Mouse (Mus musculus): ENCODE measurements around the gene Eif3i.

Gene Eif3i

DNA sequence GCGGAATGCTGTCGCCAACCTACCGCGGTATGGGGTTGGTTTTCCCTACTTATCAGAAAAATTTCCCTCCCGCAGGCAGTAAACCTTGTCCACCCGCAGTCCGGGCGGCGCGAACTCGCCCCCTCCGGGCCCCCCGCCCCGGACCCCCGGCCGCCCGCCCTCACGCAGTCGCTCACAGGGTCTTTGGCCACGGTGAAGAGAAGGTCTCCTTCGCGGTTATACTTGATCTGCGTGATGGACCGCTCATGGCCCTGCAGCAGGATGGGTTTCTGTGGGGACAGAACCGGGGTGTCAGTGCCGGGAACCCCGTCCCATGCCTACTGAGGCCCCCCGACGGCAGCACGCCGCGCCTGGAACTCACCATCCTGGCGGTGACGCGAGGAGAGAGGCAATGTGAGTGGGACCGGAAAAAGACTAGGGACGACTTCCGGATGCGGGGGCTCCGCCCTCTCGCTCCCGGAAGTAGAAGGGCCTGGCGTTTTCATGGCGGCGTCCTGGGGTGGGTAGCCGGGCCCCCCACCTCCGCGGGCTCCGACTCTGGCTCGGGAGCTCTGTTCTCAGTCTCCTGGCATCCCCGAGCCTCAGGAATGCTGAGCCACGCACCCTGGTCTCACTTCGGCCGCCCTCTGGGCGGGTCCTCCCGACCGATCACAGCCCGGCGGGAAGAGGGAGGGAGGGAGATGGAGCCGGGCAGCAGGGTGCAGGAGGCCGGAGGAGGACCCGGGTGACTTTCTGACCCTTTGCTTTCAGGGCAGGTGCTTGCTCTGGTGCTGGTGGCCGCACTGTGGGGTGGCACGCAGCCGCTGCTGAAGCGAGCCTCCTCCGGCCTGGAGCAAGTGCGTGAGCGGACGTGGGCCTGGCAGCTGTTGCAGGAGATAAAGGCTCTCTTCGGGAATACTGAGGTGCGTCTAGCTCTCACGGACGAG is at the start of gene Eif3i, which contains the start of gene Tmem234:
TSS of gene Eif3i (minus strand) at position 416 of the 926 bp plus-strand sequence.
TSS of gene Tmem234 (plus strand) at position 436 of the 926 bp plus-strand sequence.
- DNase-seq (ENCODE audit: low read depth, low spot score) = peak; percentile 81

GRCm38 (mm10) chr4:129648656-129649055 is 48.2 kb upstream of the Eif3i start:
- no peak for DNase-seq (ENCODE audit: low read depth, low spot score)

DNA sequence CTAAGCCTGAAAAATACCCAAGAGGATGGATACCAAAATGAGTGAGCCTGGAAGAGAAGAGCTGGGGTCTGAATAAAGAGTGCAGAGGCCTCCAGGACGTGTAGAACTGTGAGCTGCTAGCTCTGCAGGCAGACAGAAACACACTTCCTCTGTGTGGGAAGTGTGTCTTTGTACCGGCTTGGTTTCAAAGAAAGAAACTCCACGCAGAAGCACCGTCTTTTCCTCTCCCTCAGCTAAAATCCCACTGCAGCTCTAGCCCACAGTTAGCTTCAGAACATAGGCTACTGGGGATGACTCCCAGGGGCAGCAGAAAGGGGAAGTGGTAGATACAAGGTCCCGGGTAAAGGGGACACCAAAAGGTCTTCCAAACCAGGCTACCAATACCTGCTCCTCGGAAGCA is 44.8 kb upstream of the Eif3i start:
- no peak for DNase-seq (ENCODE audit: low read depth, low spot score)

GRCm38 (mm10) chr4:129641756-129642155 is 41.3 kb upstream of the Eif3i start:
- DNase-seq (ENCODE audit: low read depth, low spot score) = no peak

- peak; percentile 99 for DNase-seq (ENCODE audit: low read depth, low spot score)
Observed at GRCm38 (mm10) chr4:129640638-129641467, 40.4 kb upstream of the Eif3i start, which contains the start of gene Txlna. Txlna (minus strand) TSS chr4:129641065.

DNA sequence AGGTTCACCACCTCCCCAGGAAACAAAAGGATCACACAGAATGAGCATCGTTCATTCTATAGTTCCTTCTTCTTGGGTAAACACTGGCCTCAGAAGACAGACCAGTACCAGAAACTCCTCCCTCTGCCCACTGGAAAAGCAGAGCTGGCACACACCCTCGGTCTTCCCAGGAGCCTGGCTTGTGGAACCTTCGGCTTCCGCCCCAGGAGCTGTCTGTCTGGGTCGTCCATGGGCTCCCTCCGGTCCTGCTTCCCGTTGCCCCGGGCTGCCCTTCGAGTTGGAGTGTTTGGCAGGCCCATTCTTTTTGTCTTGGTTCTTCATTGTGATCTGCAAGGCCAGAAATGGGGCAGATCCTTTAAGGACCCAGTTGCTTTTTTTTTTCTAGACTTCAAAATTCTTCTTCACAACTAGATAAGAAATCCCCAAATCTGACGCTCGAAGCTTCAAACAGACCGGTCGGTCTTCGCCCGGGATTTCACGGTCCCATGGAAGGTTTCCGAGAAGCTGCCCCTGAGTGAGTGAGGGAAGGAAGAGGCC is 39.7 kb upstream of the Eif3i start:
- no peak for DNase-seq (ENCODE audit: low read depth, low spot score)

DNA sequence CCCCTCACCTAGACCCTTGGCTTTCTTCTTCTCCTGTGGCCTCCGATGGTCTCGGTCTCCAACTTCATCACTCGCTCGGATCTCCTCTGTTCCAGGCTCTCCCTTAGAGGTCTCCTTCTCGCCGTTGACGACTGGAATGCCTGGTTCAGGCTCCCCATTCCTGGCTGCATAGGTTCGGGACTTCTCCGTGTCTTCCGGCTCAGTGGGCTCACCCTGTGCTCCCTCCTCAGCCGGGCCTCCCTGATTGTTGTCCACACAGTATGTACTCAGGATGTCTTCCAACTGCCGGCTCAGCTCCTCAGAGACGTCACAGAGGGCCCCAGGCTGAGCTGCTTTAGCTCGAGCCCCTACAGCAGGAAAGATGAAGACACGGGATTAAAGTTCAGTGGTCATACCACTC is 38.8 kb upstream of the Eif3i start:
- no peak for DNase-seq (ENCODE audit: low read depth, low spot score)

- no peak for DNase-seq (ENCODE audit: low read depth, low spot score)
Observed at GRCm38 (mm10) chr4:129633852-129634251, 33.4 kb upstream of the Eif3i start.

GRCm38 (mm10) chr4:129631867-129632266 is 31.4 kb upstream of the Eif3i start:
- no peak for DNase-seq (ENCODE audit: low read depth, low spot score)

- no peak for DNase-seq (ENCODE audit: low read depth, low spot score)
Observed at GRCm38 (mm10) chr4:129630944-129631343, 30.5 kb upstream of the Eif3i start.

DNA sequence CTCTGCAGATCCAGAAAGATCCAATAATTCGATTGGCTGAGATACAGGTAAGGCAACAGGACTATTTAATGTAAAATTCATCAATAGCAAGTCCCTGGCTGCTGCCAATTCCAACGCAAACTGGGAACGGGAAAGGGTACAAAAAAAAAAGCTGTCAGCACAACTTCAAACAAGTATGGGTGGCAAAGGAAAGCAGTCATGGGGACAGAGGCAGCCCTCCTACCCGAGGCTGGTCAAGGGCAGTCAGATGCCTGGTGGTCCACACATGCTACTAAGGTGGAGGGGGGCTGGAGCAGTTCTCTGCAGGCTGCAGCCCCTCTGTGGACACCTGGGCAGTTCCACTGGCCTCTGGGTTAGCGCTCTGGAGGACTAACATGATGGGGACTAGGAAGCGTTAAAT is 25.6 kb upstream of the Eif3i start:
- DNase-seq (ENCODE audit: low read depth, low spot score) = no peak

- DNase-seq (ENCODE audit: low read depth, low spot score) = no peak
Observed at GRCm38 (mm10) chr4:129625496-129625895, 25.0 kb upstream of the Eif3i start.

- DNase-seq (ENCODE audit: low read depth, low spot score) = no peak
Observed at GRCm38 (mm10) chr4:129625029-129625370, 24.6 kb upstream of the Eif3i start.

GRCm38 (mm10) chr4:129624281-129625028 is 24.0 kb upstream of the Eif3i start:
- DNase-seq (ENCODE audit: low read depth, low spot score) = peak; percentile 80

GRCm38 (mm10) chr4:129623681-129624091 is 23.2 kb upstream of the Eif3i start, which contains the start of gene Ccdc28b:
Ccdc28b (minus strand) TSS chr4:129623947.
- DNase-seq (ENCODE audit: low read depth, low spot score) = no peak

DNA sequence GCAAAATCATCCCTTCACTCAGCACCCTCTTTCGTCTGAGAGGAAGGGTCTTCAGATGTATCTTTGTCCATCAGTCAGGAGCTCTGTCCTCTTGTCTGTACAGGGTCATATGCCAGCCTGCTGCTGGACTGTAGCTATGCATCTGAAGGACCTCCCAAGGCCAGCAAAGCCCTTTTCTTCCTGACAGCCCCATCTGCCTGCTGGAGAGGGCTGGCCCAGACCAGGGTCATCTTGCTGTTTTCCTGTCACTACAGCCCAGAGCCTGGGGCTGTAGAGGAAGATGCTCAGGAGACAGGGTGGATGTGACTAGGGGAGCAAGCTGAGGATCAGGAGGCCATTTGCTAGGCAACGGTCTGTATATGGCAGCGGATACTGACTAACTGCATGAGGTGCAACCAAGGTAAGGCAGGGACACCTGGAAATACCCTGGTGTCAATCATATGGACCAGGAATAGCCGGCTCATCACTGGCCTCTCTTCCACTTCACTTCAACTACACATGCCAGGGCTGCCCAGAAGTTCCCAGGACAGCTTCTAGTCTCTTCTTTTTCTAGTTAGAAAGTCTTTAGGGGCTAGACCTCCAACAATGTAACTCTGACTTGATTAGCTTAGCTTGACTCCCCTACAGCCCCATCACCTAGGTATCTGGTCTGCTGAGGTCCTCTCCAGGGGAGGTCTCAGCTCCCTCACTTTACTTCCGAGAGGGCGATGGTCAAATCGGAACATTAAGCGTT is 22.5 kb upstream of the Eif3i start:
- DNase-seq (ENCODE audit: low read depth, low spot score) = no peak

- DNase-seq (ENCODE audit: low read depth, low spot score) = no peak
Observed at GRCm38 (mm10) chr4:129622120-129622802, 21.8 kb upstream of the Eif3i start.

DNA sequence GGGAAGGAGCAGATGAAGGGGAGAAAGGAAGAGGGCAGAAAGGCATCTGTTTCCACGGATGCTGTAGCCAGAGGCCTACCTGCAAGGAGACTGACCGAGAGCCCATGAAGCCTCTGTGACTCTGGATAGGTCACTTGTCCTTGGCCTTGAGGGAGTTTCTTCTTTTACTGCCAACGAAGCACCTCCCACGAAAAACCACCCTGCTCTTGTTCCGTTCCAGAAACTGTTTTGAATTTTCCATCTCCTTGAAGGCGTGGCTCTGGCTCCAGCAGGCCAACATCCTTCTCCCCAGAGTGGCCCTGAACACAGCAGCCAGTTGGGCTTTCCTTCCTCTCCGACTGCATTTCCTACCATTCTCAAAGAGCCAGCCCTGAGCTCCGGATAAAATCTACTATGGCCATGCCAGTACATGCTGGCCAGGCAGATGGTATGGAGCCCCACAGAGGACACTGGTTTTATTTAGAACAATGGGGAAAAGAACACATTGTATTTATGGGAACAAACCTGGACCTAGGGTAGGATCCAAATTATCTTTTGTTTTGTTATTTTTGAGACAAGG is 20.9 kb upstream of the Eif3i start:
- no peak for DNase-seq (ENCODE audit: low read depth, low spot score)

- DNase-seq (ENCODE audit: low read depth, low spot score) = no peak
Observed at GRCm38 (mm10) chr4:129620419-129621282, 20.2 kb upstream of the Eif3i start.

Data from forelimb bud, embryonic 11.5 days (tissue).